Mouse (Mus musculus) brain, embryonic 18.5 days (tissue): ENCODE results near the gene Tubb4b.

Experiments used
- DNase-seq: peaks from one replicate; pipeline ENCODE4 v3.0.0-alpha.2; 2012; ENCODE audit warnings: low read depth, low spot score

Tubb4b gene

GRCm38 (mm10) chr2:25194006-25194405, 30.5 kb downstream of the Tubb4b start:
- no peak for DNase-seq

- DNase-seq: no peak
Observed at GRCm38 (mm10) chr2:25193330-25193770, 31.2 kb downstream of the Tubb4b start.

- DNase-seq: no peak
Observed at GRCm38 (mm10) chr2:25187841-25188240, 36.7 kb downstream of the Tubb4b start.

- no peak for DNase-seq
Observed at GRCm38 (mm10) chr2:25186575-25186930, 37.9 kb downstream of the Tubb4b start.

- DNase-seq: no peak
Observed at GRCm38 (mm10) chr2:25185625-25186574, 38.6 kb downstream of the Tubb4b start.

GRCm38 (mm10) chr2:25184496-25184895, 40.0 kb downstream of the Tubb4b start:
- no peak for DNase-seq

GRCm38 (mm10) chr2:25183336-25183735, 41.2 kb downstream of the Tubb4b start:
- DNase-seq: no peak

- DNase-seq: no peak
Observed at GRCm38 (mm10) chr2:25182664-25183063, 41.8 kb downstream of the Tubb4b start.

GRCm38 (mm10) chr2:25181891-25182397, 42.6 kb downstream of the Tubb4b start:
- no peak for DNase-seq

- no peak for DNase-seq
Observed at GRCm38 (mm10) chr2:25180973-25181890, 43.3 kb downstream of the Tubb4b start.

GRCm38 (mm10) chr2:25180478-25180903, 44.0 kb downstream of the Tubb4b start, which contains the start of gene Nrarp:
Nrarp (plus strand) TSS chr2:25180758.
- DNase-seq: peak; percentile 84

GRCm38 (mm10) chr2:25179566-25180217, 44.8 kb downstream of the Tubb4b start:
- no peak for DNase-seq

- DNase-seq: no peak
Observed at GRCm38 (mm10) chr2:25178285-25178972, 46.1 kb downstream of the Tubb4b start.

GRCm38 (mm10) chr2:25177685-25178084, 46.8 kb downstream of the Tubb4b start:
- DNase-seq: no peak

- no peak for DNase-seq
Observed at GRCm38 (mm10) chr2:25177076-25177475, 47.4 kb downstream of the Tubb4b start.

- DNase-seq: no peak
Observed at GRCm38 (mm10) chr2:25176573-25176972, 47.9 kb downstream of the Tubb4b start.

GRCm38 (mm10) chr2:25175690-25176078, 48.8 kb downstream of the Tubb4b start:
- no peak for DNase-seq

GRCm38 (mm10) chr2:25174866-25175689, 49.4 kb downstream of the Tubb4b start:
- DNase-seq: no peak

- DNase-seq: no peak
Observed at GRCm38 (mm10) chr2:25173821-25174220, 50.7 kb downstream of the Tubb4b start.

- DNase-seq: no peak
Observed at GRCm38 (mm10) chr2:25172629-25173028, 51.9 kb downstream of the Tubb4b start.
